Mouse (Mus musculus): ENCODE data around the gene Tmod2. TPM values are rescaled to one million over a fixed set of nuclear protein-coding genes. Genes with fewer than 3 reads are reported as not detected.

Tmod2 gene
- total RNA-seq, 1 experiment = 6.1 TPM

- no peak overlapping the region for H3K4me3 ChIP-seq (ENCODE audit: insufficient read depth in 1 of 2, low read depth in 1 of 2, low read length in 2 of 2, poor library complexity in 1 of 2, severe bottlenecking in 1 of 2)
- no peaks in the 10 kb centered on the region for H3K36me3 ChIP-seq (ENCODE audit: control insufficient read depth, insufficient read depth, low read length, poor library complexity, severe bottlenecking)
- DNase-seq (ENCODE audit: low read depth, low spot score) = no peak
- H3K4me1 ChIP-seq (ENCODE audit: control insufficient read depth in 2 of 2, insufficient read depth in 2 of 2, low read length in 2 of 2, poor library complexity in 1 of 2) = peaks cover 0 to 1% of the 10 kb centered on the region in 2 experiments; a peak in 1 of 4 replicates
- TF ChIP-seq CHD2 (IDR thresholded peaks at IDR 0.05; ENCODE audit: low read depth, low read length) (no peak), ZC3H11A (IDR thresholded peaks at IDR 0.05; ENCODE audit: borderline replicate concordance, low read depth, low read length) (no peak), ZNF384 (IDR thresholded peaks at IDR 0.05; ENCODE audit: low read depth, low read length) (no peak), HCFC1 (IDR thresholded peaks at IDR 0.05; ENCODE audit: borderline replicate concordance, insufficient read depth, low read length) (no peak), MAFK (IDR thresholded peaks at IDR 0.05; ENCODE audit: insufficient read depth, low read depth, low read length) (no peak)
- no peaks in the 10 kb centered on the region for H3K9me3 ChIP-seq (ENCODE audit: control insufficient read depth, insufficient read depth, low read depth, low read length)
- in situ Hi-C loops (cut with MboI; ENCODE audit: low sequenced_read_pairs in 2 of 2, unreplicated experiment in 2 of 2) = no loop called here
- H3K27ac ChIP-seq (ENCODE audit: insufficient read depth, low read depth, low read length, poor library complexity, severe bottlenecking) = no peak overlapping the region
- no peak overlapping the region for H3K9ac ChIP-seq (ENCODE audit: insufficient read depth, low read depth, low read length, poor library complexity, severe bottlenecking)
Measured at GRCm38 (mm10) chr9:75609505-75609904, 1.6 kb downstream of the Tmod2 start.

- in situ Hi-C loops (cut with MboI; ENCODE audit: low sequenced_read_pairs in 2 of 2, unreplicated experiment in 2 of 2) = no loop called here
- no peak overlapping the region for H3K4me3 ChIP-seq (ENCODE audit: insufficient read depth in 1 of 2, low read depth in 1 of 2, low read length in 2 of 2, poor library complexity in 1 of 2, severe bottlenecking in 1 of 2)
- H3K36me3 ChIP-seq (ENCODE audit: control insufficient read depth, insufficient read depth, low read length, poor library complexity, severe bottlenecking) = no peaks in the 10 kb centered on the region
- DNase-seq (ENCODE audit: low read depth, low spot score) = no peak
- peaks cover 0 to 1% of the 10 kb centered on the region in 2 experiments; a peak in 1 of 4 replicates for H3K4me1 ChIP-seq (ENCODE audit: control insufficient read depth in 2 of 2, insufficient read depth in 2 of 2, low read length in 2 of 2, poor library complexity in 1 of 2)
- no peaks in the 10 kb centered on the region for H3K9me3 ChIP-seq (ENCODE audit: control insufficient read depth, insufficient read depth, low read depth, low read length)
- no peak overlapping the region for H3K27ac ChIP-seq (ENCODE audit: insufficient read depth, low read depth, low read length, poor library complexity, severe bottlenecking)
- no peak for TF ChIP-seq ZNF384 (IDR thresholded peaks at IDR 0.05; ENCODE audit: low read depth, low read length)
- TF ChIP-seq HCFC1 (IDR thresholded peaks at IDR 0.05; ENCODE audit: borderline replicate concordance, insufficient read depth, low read length) = no peak
- TF ChIP-seq MAFK (IDR thresholded peaks at IDR 0.05; ENCODE audit: insufficient read depth, low read depth, low read length) = no peak
- TF ChIP-seq CHD2 (IDR thresholded peaks at IDR 0.05; ENCODE audit: low read depth, low read length) = no peak
- no peak for TF ChIP-seq ZC3H11A (IDR thresholded peaks at IDR 0.05; ENCODE audit: borderline replicate concordance, low read depth, low read length)
- no peak overlapping the region for H3K9ac ChIP-seq (ENCODE audit: insufficient read depth, low read depth, low read length, poor library complexity, severe bottlenecking)
Measured at GRCm38 (mm10) chr9:75607496-75607895, 3.6 kb downstream of the Tmod2 start.

- no peak for DNase-seq (ENCODE audit: low read depth, low spot score)
- no peak for TF ChIP-seq ZNF384 (IDR thresholded peaks at IDR 0.05; ENCODE audit: low read depth, low read length)
- TF ChIP-seq ZC3H11A (IDR thresholded peaks at IDR 0.05; ENCODE audit: borderline replicate concordance, low read depth, low read length) = no peak
- TF ChIP-seq CHD2 (IDR thresholded peaks at IDR 0.05; ENCODE audit: low read depth, low read length) = no peak
- no peak for TF ChIP-seq MAFK (IDR thresholded peaks at IDR 0.05; ENCODE audit: insufficient read depth, low read depth, low read length)
- no peak for TF ChIP-seq HCFC1 (IDR thresholded peaks at IDR 0.05; ENCODE audit: borderline replicate concordance, insufficient read depth, low read length)
- H3K27ac ChIP-seq (ENCODE audit: insufficient read depth, low read depth, low read length, poor library complexity, severe bottlenecking) = no peak overlapping the region
- no peaks in the 10 kb centered on the region for H3K9me3 ChIP-seq (ENCODE audit: control insufficient read depth, insufficient read depth, low read depth, low read length)
- in situ Hi-C loops (cut with MboI; ENCODE audit: low sequenced_read_pairs in 2 of 2, unreplicated experiment in 2 of 2) = no loop called here
- H3K36me3 ChIP-seq (ENCODE audit: control insufficient read depth, insufficient read depth, low read length, poor library complexity, severe bottlenecking) = no peaks in the 10 kb centered on the region
- H3K4me3 ChIP-seq (ENCODE audit: insufficient read depth in 1 of 2, low read depth in 1 of 2, low read length in 2 of 2, poor library complexity in 1 of 2, severe bottlenecking in 1 of 2) = no peak overlapping the region
- no peak overlapping the region for H3K9ac ChIP-seq (ENCODE audit: insufficient read depth, low read depth, low read length, poor library complexity, severe bottlenecking)
- no peaks in the 10 kb centered on the region for H3K4me1 ChIP-seq (ENCODE audit: control insufficient read depth in 2 of 2, insufficient read depth in 2 of 2, low read length in 2 of 2, poor library complexity in 1 of 2)
Measured at GRCm38 (mm10) chr9:75601510-75601909, 9.6 kb downstream of the Tmod2 start.

DNA sequence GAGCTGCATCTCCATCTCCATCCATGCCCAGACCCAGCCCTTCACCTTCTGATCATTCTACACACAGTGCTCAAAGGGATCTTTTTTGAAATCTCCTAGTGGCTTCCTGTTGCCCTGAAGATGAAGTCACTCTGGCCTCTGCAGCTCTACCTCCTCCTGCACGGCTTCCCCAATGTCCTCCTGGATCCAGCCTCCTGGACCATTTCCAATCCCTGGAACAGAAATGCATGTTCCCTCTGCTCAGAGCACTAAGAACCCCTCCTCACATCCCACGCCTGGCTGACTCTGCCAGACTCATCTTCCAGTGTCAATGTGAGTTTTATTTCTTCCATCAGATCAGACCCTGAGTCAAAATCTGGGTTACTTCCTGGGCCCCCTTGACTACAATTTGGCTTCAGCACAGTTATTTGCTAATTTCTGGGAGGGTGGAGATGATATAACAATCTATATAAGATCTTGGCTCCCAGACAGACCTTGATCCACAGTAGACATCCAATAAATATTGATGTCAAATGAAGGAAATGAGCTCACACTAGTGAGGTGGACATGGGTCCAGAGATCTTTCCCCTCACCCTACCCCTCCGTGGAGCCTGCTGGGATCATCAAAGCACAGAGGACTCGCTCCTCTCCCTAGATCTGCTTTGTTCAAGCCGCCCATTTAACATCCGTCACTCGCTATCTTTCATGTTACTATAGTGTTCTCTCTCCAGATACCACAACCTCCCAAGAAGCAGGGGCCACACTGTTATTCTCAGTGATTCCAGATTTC lies 10.8 kb downstream of the Tmod2 start:
- Histone ChIP-seq H3K36me3 (ENCODE audit: control insufficient read depth, insufficient read depth, low read length, poor library complexity, severe bottlenecking) (no peaks in the 10 kb centered on the region), H3K4me3 (ENCODE audit: insufficient read depth in 1 of 2, low read depth in 1 of 2, low read length in 2 of 2, poor library complexity in 1 of 2, severe bottlenecking in 1 of 2) (no peak overlapping the region), H3K9me3 (ENCODE audit: control insufficient read depth, insufficient read depth, low read depth, low read length) (no peaks in the 10 kb centered on the region), H3K9ac (ENCODE audit: insufficient read depth, low read depth, low read length, poor library complexity, severe bottlenecking) (no peak overlapping the region), H3K27ac (ENCODE audit: insufficient read depth, low read depth, low read length, poor library complexity, severe bottlenecking) (no peak overlapping the region), H3K4me1 (ENCODE audit: control insufficient read depth in 2 of 2, insufficient read depth in 2 of 2, low read length in 2 of 2, poor library complexity in 1 of 2) (no peaks in the 10 kb centered on the region)
- DNase-seq (ENCODE audit: low read depth, low spot score) = no peak
- in situ Hi-C loops (cut with MboI; ENCODE audit: low sequenced_read_pairs in 2 of 2, unreplicated experiment in 2 of 2) = no loop called here
- TF ChIP-seq HCFC1 (IDR thresholded peaks at IDR 0.05; ENCODE audit: borderline replicate concordance, insufficient read depth, low read length) (no peak), CHD2 (IDR thresholded peaks at IDR 0.05; ENCODE audit: low read depth, low read length) (no peak), ZNF384 (IDR thresholded peaks at IDR 0.05; ENCODE audit: low read depth, low read length) (no peak), ZC3H11A (IDR thresholded peaks at IDR 0.05; ENCODE audit: borderline replicate concordance, low read depth, low read length) (no peak), MAFK (IDR thresholded peaks at IDR 0.05; ENCODE audit: insufficient read depth, low read depth, low read length) (no peak)

All from ES-E14 (cell line).